Mouse (Mus musculus): ENCODE data around the gene Tmem235.
A peak's percentile ranks its signal among the peaks of the same experiment; 100 is the strongest.
"Not testable (repeated sequence)": the region's sequence is repeated elsewhere in the genome, so short reads cannot be mapped to it uniquely, and the experiment has no call there.

The Tmem235 gene

DNA sequence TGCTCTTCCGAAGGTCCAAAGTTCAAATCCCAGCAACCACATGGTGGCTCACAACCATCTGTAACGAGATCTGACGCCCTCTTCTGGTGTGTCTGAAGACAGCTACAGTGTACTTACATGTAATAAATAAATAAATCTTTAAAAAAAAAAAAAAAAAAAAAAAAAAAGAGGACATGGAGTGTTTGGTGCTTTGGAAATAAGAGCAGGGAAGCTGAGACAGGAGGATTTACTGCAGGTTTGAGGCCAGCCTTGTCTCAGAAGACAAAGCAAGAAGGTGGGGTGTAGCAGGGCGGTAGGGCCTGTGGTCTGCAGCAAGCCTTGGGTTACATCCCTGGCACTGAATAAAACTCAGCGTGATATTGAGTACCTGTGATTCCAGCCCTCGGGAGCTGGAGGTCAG, 27.0 kb upstream of the Tmem235 start:
- not testable (repeated sequence) for DNase-seq

GRCm38 (mm10) chr11:117834086-117834485, 26.5 kb upstream of the Tmem235 start:
- DNase-seq: no peak

- peak; percentile 58 to 67 for DNase-seq
Measured at GRCm38 (mm10) chr11:117836306-117836705, 24.2 kb upstream of the Tmem235 start.

- DNase-seq: no peak
Measured at GRCm38 (mm10) chr11:117838572-117838971, 22.0 kb upstream of the Tmem235 start.

DNA sequence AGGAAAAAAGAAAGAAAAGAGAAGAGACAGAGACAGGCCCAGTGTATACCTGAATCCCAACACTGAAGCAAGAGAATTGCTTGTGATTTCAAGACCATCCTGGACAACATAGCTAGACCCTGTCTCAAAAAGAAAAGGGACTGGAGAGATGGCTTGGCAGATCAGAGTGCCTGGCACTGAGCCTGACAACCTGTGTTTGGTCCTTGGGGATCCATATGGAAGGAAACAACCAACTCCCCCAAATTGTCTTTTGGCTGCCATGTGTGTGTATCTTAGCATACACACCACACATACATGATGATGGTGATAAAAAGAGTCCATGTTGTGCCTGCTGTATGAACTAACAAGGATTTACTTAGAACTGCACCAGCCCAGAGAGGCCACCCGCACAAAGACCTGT, 21.5 kb upstream of the Tmem235 start:
- no peak for DNase-seq

DNA sequence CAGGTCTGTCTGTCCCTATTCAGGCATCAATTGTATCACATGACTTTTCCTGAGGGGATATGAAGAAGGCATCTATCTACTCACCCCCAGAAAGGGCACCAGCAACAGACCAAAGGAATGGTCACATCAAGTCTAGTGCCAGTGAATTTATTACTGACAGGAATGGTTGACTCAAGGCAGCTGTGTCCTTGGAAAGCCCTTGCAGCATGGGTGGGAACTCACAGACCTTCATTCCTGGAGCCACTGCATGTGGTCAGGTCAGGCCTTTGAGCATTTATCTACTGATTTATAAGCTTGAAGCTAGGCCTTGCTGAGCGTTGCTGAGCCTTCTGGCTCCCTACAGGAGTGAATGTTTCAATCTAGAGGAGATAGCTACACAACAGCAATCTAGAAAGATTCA, 19.6 kb upstream of the Tmem235 start:
- no peak for DNase-seq

DNA sequence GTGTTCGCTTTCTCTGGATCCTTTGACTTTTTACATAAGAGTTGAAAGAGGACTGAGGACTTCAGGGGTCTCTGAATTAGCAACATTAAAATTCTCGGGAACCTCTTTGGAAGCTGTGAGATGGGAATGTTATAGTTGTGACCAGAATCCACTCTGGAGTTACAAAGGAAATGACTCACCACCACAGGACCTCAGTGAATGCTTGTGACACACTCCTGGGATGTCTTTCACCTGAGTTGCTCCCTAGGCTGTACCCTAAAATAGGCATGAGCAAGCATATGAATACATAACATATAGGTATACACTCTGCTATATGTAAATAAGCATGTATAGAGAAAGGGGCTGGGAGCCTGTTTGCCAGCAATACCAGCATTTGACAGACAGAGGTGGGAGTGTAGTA, 17.1 kb upstream of the Tmem235 start:
- DNase-seq: no peak

- DNase-seq: peak in 1 of 2 experiments; percentile 42
Measured at GRCm38 (mm10) chr11:117844997-117845396, 15.6 kb upstream of the Tmem235 start.

GRCm38 (mm10) chr11:117845651-117846050, 14.9 kb upstream of the Tmem235 start:
- no peak for DNase-seq

DNA sequence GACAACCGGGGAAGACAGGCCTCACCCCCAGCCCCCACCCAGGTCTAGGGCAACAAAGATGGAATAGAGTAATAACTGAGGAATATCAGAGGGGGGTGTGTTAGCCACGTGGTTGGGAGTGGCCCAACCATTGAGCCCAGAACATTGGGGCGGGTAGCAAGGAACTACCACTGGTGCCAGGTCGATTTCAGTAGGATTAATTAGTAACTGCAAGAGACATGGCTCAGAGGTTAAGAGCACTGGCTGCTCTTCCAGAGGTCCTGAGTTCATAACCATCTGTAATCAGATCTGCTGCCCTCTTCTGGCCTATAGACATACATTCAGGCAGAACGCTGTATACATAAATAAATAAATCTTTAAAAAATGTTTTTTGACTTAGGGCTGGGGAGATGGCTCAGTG, 13.9 kb upstream of the Tmem235 start:
- no peak for DNase-seq

DNA sequence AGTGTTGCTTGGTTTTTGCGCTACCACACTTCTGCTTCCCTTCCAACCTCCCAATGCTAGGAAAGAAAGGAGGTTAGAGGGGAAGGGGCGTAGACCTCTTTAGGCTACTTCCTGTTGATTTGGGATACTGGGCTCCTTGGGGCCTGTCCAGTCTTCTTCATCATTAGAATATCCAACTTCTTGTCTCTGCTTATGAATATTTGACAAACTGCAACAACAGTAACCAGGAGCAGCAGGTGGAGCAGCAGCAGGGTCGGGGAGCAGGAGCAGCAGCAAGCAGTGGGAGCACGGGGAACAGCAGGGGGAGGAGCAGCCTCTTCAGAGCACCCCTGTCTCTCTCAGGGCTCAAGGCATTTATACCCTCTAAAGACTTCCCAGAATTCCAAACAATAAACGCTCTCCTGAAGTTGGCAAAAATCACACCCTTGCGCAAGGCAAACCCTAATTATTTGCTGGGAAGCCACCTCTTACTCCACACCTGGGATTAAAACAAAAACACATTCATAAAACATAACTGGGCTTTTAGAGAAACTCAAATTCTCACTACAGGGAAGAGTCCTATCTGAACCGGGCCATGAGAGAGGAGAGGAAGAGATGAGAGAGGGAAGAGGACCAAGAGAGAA, 12.8 kb upstream of the Tmem235 start:
- no peak for DNase-seq

DNA sequence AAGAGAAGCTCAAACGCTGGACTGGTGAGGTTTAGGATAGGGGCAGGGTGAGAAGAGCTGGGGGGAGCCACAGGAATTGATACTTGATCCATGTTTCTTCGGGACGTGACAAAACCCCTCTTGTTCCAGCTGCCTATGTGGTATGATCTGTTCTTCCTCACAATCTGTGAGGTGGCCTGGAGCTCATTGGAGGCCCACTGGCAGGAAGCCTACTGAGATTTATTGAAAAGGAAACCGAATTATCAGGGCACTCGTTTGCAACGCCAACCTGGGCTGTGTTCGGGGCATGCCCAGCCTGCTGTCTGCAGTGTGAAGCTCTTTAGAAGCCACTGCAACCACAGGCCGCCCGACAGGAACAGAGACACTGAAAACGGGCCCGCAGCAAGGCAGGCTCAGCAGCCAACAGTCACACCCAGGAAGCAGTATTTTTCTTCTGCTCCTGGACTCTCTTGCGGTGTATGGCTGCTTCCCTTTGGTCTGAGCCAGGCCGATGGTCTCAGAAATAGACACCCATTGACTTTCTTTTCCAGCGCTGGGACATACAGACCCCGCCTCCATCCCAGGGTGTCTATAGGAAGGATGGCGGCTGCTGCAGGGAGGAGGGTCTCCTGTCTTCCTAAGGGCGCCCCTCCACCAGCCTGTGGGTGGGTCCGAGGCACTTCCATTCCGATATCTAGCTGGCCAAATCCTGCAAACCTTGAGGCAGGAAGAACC, 12.1 kb upstream of the Tmem235 start:
- DNase-seq: peak; percentile 44 to 45

- DNase-seq: peak; percentile 95 to 96
Measured at GRCm38 (mm10) chr11:117848985-117849671, 11.4 kb upstream of the Tmem235 start, which contains the start of gene Birc5. TSS of gene Birc5 (plus strand) at chr11:117849251.

GRCm38 (mm10) chr11:117852875-117853274, 7.7 kb upstream of the Tmem235 start:
- DNase-seq: no peak

DNA sequence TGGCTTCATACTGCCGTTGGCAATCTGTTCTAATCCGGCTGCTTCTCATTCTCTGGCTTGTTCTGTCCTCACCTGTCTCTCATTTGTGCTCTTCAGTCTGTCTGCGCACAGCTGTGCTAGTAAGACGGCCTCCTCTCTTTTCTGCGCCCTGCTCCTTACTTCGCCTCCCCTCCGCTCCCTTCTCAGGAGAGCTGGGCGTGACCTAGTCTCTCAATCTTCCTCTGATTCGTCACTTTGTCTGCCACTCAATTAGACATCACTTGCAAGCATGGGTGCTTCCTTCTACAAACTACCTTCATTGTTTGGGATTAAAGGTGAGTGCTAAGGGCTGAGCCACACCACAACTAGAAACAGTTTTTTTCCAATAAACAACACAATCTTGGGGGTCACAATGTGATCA, 6.3 kb upstream of the Tmem235 start:
- no peak for DNase-seq

DNA sequence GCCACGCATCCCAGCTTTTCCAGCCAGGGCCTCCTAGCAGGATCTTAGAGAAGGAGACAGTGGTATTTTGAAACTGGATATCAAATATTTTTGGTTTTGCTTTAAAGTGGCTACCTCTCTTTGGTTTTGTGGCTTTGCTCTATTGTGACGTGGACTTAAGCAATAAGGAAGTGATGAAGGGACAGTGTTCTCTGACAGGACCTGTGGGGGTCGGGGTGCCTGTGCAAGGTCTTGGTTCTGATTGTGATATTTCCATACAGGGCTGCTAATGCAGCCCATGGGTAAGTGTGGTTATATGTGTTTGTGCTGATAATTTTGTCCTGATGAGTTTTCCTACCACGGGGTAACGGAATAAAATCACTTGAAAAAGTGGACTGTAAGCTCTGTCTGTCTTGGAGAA, 5.2 kb upstream of the Tmem235 start:
- no peak for DNase-seq

- no peak for DNase-seq
Measured at GRCm38 (mm10) chr11:117855975-117856374, 4.6 kb upstream of the Tmem235 start.

GRCm38 (mm10) chr11:117857462-117857861, 3.1 kb upstream of the Tmem235 start:
- no peak for DNase-seq

DNA sequence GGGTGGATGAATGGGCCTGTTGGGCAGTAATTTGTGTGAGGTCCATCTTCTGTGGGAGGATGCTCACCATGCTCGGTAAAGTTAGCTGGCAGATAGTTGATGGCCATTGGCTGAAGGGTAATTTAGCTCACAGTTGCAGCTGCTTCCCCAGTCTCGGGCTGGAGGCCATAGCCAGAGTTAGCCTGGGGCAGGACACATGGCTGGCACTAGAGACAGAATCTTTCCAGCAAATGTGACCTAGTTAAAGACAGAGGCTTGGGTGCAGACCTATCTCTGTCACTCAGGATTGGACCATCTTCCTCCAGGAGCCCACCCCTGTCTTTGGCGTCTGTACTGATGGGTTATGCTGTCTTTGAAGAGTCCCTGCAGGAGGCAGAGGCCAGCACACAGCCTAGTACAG, 2.2 kb upstream of the Tmem235 start:
- DNase-seq: no peak

DNA sequence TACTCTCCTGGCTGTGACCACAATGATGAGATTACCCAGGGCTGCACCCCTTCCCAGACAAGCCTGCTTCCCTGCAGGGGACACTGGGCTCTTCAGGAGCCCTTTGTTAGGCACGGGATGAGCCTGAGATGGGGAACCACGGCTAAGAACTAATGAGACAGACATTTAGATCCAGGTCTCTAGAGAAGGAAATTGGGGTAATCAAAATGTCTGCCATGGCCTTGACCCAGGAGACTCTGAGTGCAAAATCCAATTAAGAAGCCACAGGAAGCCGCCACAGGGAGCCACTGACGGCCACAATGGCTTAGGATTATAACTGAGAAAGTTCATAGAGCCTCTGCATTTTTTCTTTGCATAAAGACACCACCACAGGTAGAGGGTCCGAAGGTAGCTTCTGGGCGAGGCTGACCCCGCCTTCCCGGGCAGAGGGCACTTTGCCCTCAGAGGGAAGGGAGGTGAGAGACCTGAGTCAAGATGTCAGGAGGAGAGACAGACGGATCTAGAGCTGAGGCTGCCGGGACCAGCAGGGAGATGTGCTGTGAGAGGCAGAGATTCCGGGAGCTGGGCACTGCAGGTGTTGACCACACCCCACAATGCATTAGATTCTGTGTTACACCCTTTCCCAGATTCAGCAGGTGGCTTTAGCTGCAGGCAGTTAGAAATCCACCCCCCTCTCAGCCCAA, 2.8 kb downstream of the Tmem235 start:
- no peak for DNase-seq

DNA sequence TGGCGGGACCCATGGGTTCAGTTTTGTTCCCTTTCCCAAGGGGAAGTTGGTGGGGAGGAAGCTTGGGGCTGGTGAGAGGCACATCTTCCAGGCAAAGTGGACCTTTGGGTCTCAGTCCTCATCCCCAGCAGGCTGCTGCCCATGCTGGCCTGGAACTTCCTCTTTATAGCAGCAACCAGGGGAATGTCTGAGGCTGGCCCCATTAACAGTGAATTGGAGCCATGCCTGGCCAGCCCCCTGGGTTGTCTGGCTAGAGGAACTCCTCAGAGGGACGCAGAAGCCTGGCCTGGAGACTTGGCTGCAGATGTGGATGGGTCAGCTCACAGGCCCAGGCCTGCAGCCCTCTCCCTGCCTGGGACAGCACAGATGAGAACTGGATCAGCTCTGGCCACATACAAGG, 4.3 kb downstream of the Tmem235 start:
- DNase-seq: no peak

DNA sequence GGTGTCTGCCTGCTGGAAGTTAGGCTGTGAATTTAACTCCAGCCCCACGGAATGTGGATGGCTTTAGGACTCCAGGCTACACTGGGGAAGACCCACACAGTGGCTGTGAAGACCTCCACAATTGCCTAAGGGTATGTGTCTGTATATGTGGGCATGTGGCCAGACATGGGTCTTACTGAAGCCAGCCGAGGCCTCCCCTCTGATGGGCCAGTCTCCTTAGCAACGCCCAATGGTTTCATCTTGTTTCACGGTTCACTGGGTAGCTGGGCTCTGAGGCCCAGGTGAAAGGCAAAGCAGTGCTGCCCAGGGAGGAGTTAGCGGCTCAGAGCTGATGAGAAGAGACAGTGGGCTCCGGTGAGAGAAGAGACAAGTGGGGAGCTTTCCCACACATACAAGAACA, 5.4 kb downstream of the Tmem235 start:
- no peak for DNase-seq

DNA sequence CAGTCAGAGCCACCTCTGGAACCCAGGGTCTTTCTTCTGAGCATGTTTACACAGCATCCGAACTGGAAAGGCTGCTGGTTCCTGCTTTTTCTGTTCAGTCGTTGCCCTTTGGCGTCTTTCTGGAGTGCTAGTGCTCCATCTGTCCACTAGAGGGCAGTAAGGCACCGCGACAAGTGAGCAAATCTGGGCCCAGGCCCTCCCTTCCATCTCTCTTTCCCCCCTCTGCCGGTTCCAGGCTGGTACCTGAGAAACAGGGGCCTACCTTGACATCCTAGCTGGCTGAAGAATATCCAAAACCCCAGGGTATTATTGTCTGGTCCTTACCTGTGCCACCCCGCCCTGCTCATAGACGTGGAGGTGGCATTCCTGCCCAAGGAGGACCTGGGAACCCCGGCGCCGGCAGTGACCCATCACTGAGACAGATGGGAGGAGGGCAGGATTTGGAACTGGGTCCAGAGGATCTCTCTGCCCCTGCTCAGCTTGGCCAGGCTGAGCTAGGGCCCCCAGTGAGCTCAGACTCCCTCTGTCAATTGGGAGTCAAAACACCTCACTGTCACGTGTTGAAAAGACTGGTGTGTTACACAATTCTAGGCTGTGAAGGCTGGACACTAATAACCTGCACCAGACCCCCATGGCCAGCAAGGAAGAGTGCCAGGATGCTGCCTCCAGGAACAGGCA, 10.3 kb downstream of the Tmem235 start:
- DNase-seq: peak; percentile 72

Data from lung, adult 18-20 months (tissue).